Mouse (Mus musculus) liver, embryonic 18 days (tissue): Measurements from ENCODE around the gene Rbks. TPM values are rescaled to one million over a fixed set of nuclear protein-coding genes. Genes with fewer than 3 reads are reported as not detected.

ENCODE experiments used
- polyA plus RNA-seq: library from polyadenylated mRNA; depleted of rRNA; stranded (reverse); fragments of >200 nt; gene quantifications from 2 replicates; pipeline ENCODE4 v1.2.3, GENCODE M21; 2012; rRNA removed

The Rbks gene
- 9.7 and 10.1 TPM in 2 replicates for polyA plus RNA-seq

DNA sequence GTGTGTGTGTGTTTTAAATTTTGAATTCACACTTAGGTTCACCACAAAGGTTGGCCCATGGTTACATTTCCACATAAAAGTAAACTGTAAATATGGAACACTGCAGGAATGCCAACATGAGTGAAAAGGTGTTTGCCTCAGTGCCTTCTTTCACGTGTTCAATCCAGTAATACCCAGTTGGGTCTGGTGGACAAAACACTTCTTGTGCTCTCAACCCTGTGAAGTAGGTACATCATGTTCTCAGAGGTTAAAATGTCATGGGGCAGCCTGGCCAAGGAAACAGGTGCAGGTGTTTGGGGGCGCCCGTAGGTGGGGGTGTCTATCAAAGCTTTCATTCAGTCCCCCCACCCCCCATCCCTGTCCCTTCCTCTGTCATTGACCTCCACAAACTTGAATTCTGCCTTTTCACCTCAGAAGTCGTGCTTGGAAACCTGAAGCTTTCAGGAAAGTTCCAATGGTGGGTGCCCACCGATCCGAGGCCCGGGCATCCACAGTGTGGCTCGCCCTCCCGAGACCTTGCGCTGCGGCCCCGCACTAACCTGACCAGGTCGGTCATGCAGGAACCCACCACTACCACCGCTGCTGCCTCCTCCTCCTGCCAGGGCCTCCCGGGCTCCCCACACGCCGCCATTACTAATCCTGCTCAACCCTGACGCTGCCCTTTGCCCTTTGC lies at the start of gene Rbks:
Gene Rbks (minus strand): TSS at position 657 of the 673 bp plus-strand sequence.

DNA sequence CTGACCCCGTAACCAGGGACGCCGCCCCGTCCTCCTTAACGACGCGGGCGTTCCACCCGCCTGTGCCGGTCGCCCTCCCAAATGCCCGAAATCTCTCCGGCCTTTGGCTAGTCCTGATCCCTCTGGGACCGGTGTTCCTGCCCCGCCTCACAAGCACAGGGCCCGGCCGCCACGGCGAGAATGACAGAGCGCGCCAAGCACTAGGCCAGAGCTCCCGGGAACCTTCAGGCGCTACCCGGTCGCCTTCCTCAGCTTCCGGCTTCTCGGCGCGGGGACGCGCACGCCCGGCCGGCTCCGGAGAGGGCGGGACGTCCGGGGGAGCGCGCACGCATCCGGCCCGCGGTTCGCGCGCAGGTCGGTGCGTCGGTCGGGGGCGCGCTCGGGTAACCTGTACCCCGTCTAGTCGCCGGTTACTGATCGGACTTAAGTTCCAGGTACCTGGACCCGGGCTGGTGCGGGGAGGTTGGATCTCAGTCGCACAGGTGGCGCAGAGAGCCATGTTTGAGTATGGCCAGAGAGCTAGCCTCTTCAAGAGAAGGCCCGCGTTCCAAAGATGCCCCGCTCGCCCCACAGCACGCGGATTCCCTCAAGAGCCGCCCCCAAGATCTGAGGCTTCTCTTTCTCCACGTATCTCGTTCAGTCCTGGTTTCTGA lies 343 bp upstream of the Rbks start, which contains the start of gene Babam2:
Gene Babam2 (plus strand): TSS at position 41 of the 653 bp plus-strand sequence.

DNA sequence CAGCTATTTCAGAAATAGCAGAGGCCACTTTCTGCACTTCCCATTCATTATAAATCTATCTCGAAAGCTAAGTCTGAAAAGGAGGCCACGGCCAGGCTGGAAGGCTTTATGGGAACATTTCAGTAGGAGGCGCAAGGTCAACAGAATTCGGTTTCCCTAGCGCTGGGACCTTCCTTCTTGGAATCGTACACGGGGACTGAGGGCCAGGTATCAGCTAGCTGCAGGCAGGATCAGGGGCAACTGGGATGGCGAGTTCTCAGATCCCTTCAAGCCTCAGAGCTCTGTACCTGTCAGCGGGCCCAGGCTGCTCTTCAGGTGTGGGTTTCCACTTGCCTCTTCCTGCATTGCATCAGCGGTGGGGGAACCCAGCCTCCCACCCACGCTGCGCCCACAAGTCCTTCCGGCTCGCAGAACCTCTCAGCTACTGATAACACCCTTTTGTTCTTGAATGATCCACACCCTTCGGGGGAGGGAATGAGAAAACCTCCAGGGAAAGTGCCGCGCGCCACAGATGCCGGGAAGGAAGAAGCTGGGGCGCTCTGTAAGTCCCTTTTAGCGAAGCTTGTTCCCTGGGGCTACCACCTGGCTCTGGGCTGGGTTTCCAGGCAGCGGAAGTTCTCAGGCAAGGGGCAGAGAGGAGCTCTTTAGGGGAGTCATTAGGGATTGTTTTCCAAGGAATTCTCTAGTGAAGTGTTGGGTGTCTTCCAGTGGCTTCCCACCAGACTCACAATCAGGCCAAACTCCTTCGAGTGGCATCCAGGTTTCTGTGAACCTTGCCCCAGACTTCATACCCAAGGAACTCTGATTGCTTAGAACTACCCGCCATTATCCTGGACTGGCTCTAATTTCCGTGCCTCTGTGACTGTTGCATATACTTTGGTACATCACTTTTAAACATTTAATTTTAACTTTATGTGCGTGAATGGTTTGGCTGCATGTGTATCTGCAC lies 100.7 kb downstream of the Rbks start, which contains the start of gene Mrpl33:
Gene Mrpl33 (plus strand): TSS at position 455 of the 949 bp plus-strand sequence.

Other genes starting within 250 kb of the Rbks start
- 6.0 and 7.5 TPM in 2 replicates for gene Zfp512, start 245.2 kb downstream of the Rbks start, polyA plus RNA-seq
- 0.01 and 0.02 TPM in 2 replicates for gene 4930548H24Rik, start 211.9 kb downstream of the Rbks start, polyA plus RNA-seq
- gene Gpn1, start 202.9 kb downstream of the Rbks start, polyA plus RNA-seq = 5.7 and 5.9 TPM in 2 replicates
- 7.7 and 8.4 TPM in 2 replicates for gene Slc4a1ap, start 170.6 kb downstream of the Rbks start, polyA plus RNA-seq
- 5.5 and 5.7 TPM in 2 replicates for gene Supt7l, start 169.8 kb downstream of the Rbks start, polyA plus RNA-seq
- gene Mrpl33, start 100.7 kb downstream of the Rbks start, polyA plus RNA-seq = 68.5 and 71.4 TPM in 2 replicates
- gene Babam2, start 57 bp upstream of the Rbks start, polyA plus RNA-seq = 13.1 and 14.1 TPM in 2 replicates